Mouse (Mus musculus) ES-E14 (cell line): ENCODE data around the gene Trp53bp1. TPM values are rescaled to one million over a fixed set of nuclear protein-coding genes. Genes with fewer than 3 reads are reported as not detected.

ENCODE experiments used
- DNase-seq: peaks from one replicate; pipeline ENCODE4 v3.0.0-alpha.2; 2013; ENCODE audit warnings: low read depth, low spot score
- H3K27ac ChIP-seq: 2 replicates; pipeline ENCODE4 v1.5.1; 2012; ENCODE audit warnings: low read depth, mild to moderate bottlenecking, low read length, moderate library complexity, mixed read lengths; ENCODE audit not compliant: poor library complexity, insufficient read depth, severe bottlenecking
- H3K36me3 ChIP-seq: 2 replicates; pipeline ENCODE4 v1.6.1; 2012; ENCODE audit warnings: mild to moderate bottlenecking, low read length, moderate library complexity, mixed read lengths; ENCODE audit not compliant: control insufficient read depth, poor library complexity, insufficient read depth, severe bottlenecking
- H3K4me1 ChIP-seq, 2 experiments: fragments of 150-350 bp in 1 of 2; sonication (generic) in 1 of 2; 2 replicates each; pipeline ENCODE4 v1.6.1; 2012; ENCODE audit warnings: low read length in 2 of 2, mild to moderate bottlenecking in 1 of 2, mixed read lengths in 1 of 2; ENCODE audit not compliant: control insufficient read depth in 2 of 2, insufficient read depth in 2 of 2, poor library complexity in 1 of 2
- H3K4me3 ChIP-seq, 2 experiments: fragments of 150-350 bp in 1 of 2; sonication (generic) in 1 of 2; 2 replicates each; pipeline ENCODE4 v1.5.1; 2012; ENCODE audit warnings: low read length in 2 of 2, low read depth in 1 of 2, mild to moderate bottlenecking in 1 of 2, mixed read lengths in 1 of 2; ENCODE audit not compliant: insufficient read depth in 1 of 2, poor library complexity in 1 of 2, severe bottlenecking in 1 of 2
- H3K9ac ChIP-seq: 2 replicates; pipeline ENCODE4 v1.6.1; 2012; ENCODE audit warnings: low read depth, mild to moderate bottlenecking, low read length, mixed read lengths; ENCODE audit not compliant: poor library complexity, insufficient read depth, severe bottlenecking
- H3K9me3 ChIP-seq: fragments of 150-350 bp; sonication (generic); 2 replicates; pipeline ENCODE4 v1.6.1; 2012; ENCODE audit warnings: low read depth, mild to moderate bottlenecking, low read length; ENCODE audit not compliant: control insufficient read depth, insufficient read depth
- CHD2 ChIP-seq: IDR thresholded peaks from 2 replicates; pipeline ENCODE4 v1.6.1; 2014; ENCODE audit warnings: mild to moderate bottlenecking, low read depth, low read length, inconsistent platforms
- HCFC1 ChIP-seq: IDR thresholded peaks from 2 replicates; pipeline ENCODE4 v1.6.1; 2012; ENCODE audit warnings: low read length, inconsistent platforms, borderline replicate concordance; ENCODE audit not compliant: insufficient read depth
- MAFK ChIP-seq: IDR thresholded peaks from 2 replicates; pipeline ENCODE4 v1.6.1; 2014; ENCODE audit warnings: mild to moderate bottlenecking, low read depth, low read length, inconsistent platforms; ENCODE audit not compliant: insufficient read depth
- ZC3H11A ChIP-seq: IDR thresholded peaks from 2 replicates; pipeline ENCODE4 v1.6.1; 2012; ENCODE audit warnings: low read depth, mild to moderate bottlenecking, inconsistent platforms, low read length, borderline replicate concordance
- ZNF384 ChIP-seq: IDR thresholded peaks from 2 replicates; pipeline ENCODE4 v1.6.1; 2012; ENCODE audit warnings: low read depth, low read length, inconsistent platforms
- in situ Hi-C, 2 experiments: fragments of 600-800 bp; cut with MboI; formaldehyde crosslinking; loops; one replicate each; pipeline ENCODE4 v1.15.1; 2025; ENCODE audit warnings: low sequenced_read_pairs in 2 of 2, inconsistent platforms in 1 of 2; ENCODE audit not compliant: unreplicated experiment in 2 of 2
- total RNA-seq: library from RNA; depleted of rRNA; stranded (reverse); fragments of 300-350 nt; gene quantifications from 2 replicates; pipeline ENCODE4 v1.2.3, GENCODE M21; 2012

Gene Trp53bp1
- total RNA-seq, 1 experiment = 47.6 TPM

GRCm38 (mm10) chr2:121289730-121290540, 18.7 kb upstream of the Trp53bp1 start:
- in situ Hi-C loops = no loop called here
- Histone ChIP-seq H3K9ac (peak overlapping the region; percentile 26), H3K4me1 (peaks cover 0 to 8% of the 10 kb centered on the region in 2 experiments; a peak in 1 of 4 replicates), H3K4me3 (peak overlapping the region; percentile 58 to 64), H3K27ac (no peak overlapping the region), H3K9me3 (no peaks in the 10 kb centered on the region), H3K36me3 (no peaks in the 10 kb centered on the region)
- no peak for DNase-seq
- TF ChIP-seq HCFC1 (no peak), CHD2 (no peak), ZC3H11A (no peak), ZNF384 (no peak), MAFK (no peak)

GRCm38 (mm10) chr2:121288901-121289729, 17.9 kb upstream of the Trp53bp1 start, which contains the start of gene Map1a:
TSS of gene Map1a (plus strand) at chr2:121289600.
- H3K27ac ChIP-seq = peak within 1 kb of the TSS; percentile 34; the same call in 1 of the 2 replicates

GRCm38 (mm10) chr2:121287850-121288249, 16.6 kb upstream of the Trp53bp1 start:
- in situ Hi-C loops = no loop called here
- Histone ChIP-seq H3K9me3 (no peaks in the 10 kb centered on the region), H3K27ac (no peak overlapping the region), H3K4me1 (peaks cover 0 to 4% of the 10 kb centered on the region in 2 experiments; a peak in 1 of 4 replicates), H3K9ac (no peak overlapping the region), H3K36me3 (no peaks in the 10 kb centered on the region), H3K4me3 (no peak overlapping the region)
- no peak for DNase-seq
- TF ChIP-seq MAFK (no peak), CHD2 (no peak), HCFC1 (no peak), ZC3H11A (no peak), ZNF384 (no peak)

More at GRCm38 (mm10) chr2:121288901-121289729, 17.9 kb upstream of the Trp53bp1 start, which contains the start of gene Map1a:
- H3K9me3 ChIP-seq = no peaks in the 10 kb centered on the region
- H3K4me1 ChIP-seq = peaks cover 0 to 2% of the 10 kb centered on the region in 2 experiments; a peak in 1 of 4 replicates
- peak; percentile 93 for DNase-seq
- H3K4me3 ChIP-seq = peak within 1 kb of the TSS; percentile 60 to 76
- TF ChIP-seq HCFC1 (no peak), MAFK (no peak), CHD2 (no peak), ZC3H11A (no peak), ZNF384 (no peak)
- no peaks in the 10 kb centered on the region for H3K36me3 ChIP-seq
- H3K9ac ChIP-seq = peak within 1 kb of the TSS; percentile 76
- in situ Hi-C loops = no loop called here

GRCm38 (mm10) chr2:121271928-121272516, 815 bp upstream of the Trp53bp1 start:
- H3K27ac ChIP-seq = no peak overlapping the region
- peaks cover 11% of the 10 kb centered on the region for H3K36me3 ChIP-seq
- DNase-seq = no peak
- in situ Hi-C loops = no loop called here
- H3K4me1 ChIP-seq = peaks cover 3 to 6% of the 10 kb centered on the region in 2 experiments; a peak in 2 of 4 replicates
- no peak for TF ChIP-seq ZNF384
- no peak for TF ChIP-seq CHD2
- TF ChIP-seq MAFK = no peak
- TF ChIP-seq ZC3H11A = no peak
- TF ChIP-seq HCFC1 = no peak
- peak overlapping the region in 1 of 2 experiments; percentile 99; a peak in 1 of 4 replicates for H3K4me3 ChIP-seq
- H3K9me3 ChIP-seq = no peaks in the 10 kb centered on the region
- no peak overlapping the region for H3K9ac ChIP-seq
